In genomic region chr7:100493484-100494414, GRCm38 (mm10) we compare ENCODE assay signal across 8 mouse cellular contexts. TPM values are rescaled to one million over a fixed set of nuclear protein-coding genes. Genes with fewer than 3 reads are reported as not detected.
A peak's percentile ranks its signal among the peaks of the same experiment; 100 is the strongest.
DNase-seq lines count a peak whose midpoint lies in the region; ATAC-seq lines count a peak whose summit lies in the region.

No protein-coding gene starts in this region.

- peak; percentile 20; the same call in 1 of the 2 replicates for ATAC-seq in heart, embryonic 16.5 days (replicated peaks; ENCODE audit: extremely low read depth, insufficient read depth, low FRiP score)
- ATAC-seq in limb, embryonic 11.5 days (ENCODE audit: insufficient number of reproducible peaks, low FRiP score, low TSS enrichment, low read depth): no peak
- no peak for ATAC-seq in stomach, embryonic 16.5 days (ENCODE audit: insufficient read depth, low FRiP score)

- no peaks in the 10 kb centered on the region for H3K27me3 ChIP-seq in heart, embryonic 16.5 days (ENCODE audit: control insufficient read depth, insufficient read depth, low read length)
- H3K27me3 ChIP-seq in limb, embryonic 11.5 days (ENCODE audit: control insufficient read depth, insufficient read depth, low read length): no peaks in the 10 kb centered on the region
- H3K27me3 ChIP-seq in midbrain, embryonic 10.5 days (ENCODE audit: low read depth, poor library complexity, severe bottlenecking): peaks cover 29% of the 10 kb centered on the region
- H3K27me3 ChIP-seq in stomach, embryonic 16.5 days (ENCODE audit: control insufficient read depth, insufficient read depth, low read length): no peaks in the 10 kb centered on the region

- H3K9ac ChIP-seq in heart, embryonic 16.5 days (ENCODE audit: low read length): peak overlapping the region; percentile 72
- peak overlapping the region; percentile 28 for H3K9ac ChIP-seq in limb, embryonic 11.5 days (ENCODE audit: low read length)
- H3K9ac ChIP-seq in stomach, embryonic 16.5 days (ENCODE audit: low read length): peak overlapping the region; percentile 73

- H3K36me3 ChIP-seq in heart, embryonic 16.5 days (ENCODE audit: control insufficient read depth, insufficient read depth): peaks cover 2% of the 10 kb centered on the region; the same call in 1 of the 2 replicates
- H3K36me3 ChIP-seq in limb, embryonic 11.5 days (ENCODE audit: control insufficient read depth, insufficient read depth, low read length): peaks cover 7% of the 10 kb centered on the region; the same call in 1 of the 2 replicates
- peaks cover 23% of the 10 kb centered on the region for H3K36me3 ChIP-seq in midbrain, embryonic 10.5 days
- peaks cover 10% of the 10 kb centered on the region; the same call in 1 of the 2 replicates for H3K36me3 ChIP-seq in stomach, embryonic 16.5 days (ENCODE audit: control insufficient read depth, insufficient read depth, low read length)

- H3K4me3 ChIP-seq in heart, embryonic 16.5 days (ENCODE audit: low read length): peak overlapping the region; percentile 55
- peak overlapping the region; percentile 45 for H3K4me3 ChIP-seq in limb, embryonic 11.5 days (ENCODE audit: low read depth, low read length)
- peak overlapping the region; percentile 62 for H3K4me3 ChIP-seq in midbrain, embryonic 10.5 days
- peak overlapping the region; percentile 53 for H3K4me3 ChIP-seq in stomach, embryonic 16.5 days (replicated peaks; ENCODE audit: low read length)

- WGBS in heart, embryonic 16.5 days: 26% methylated on average over 19 of the region's 19 CpGs
- WGBS in limb, embryonic 11.5 days: 39% methylated on average over 19 of the region's 19 CpGs
- 43% methylated on average over 19 of the region's 19 CpGs for WGBS in midbrain, embryonic 10.5 days
- WGBS in stomach, embryonic 16.5 days: 20% methylated on average over 19 of the region's 19 CpGs

- peak overlapping the region; percentile 75 for H3K27ac ChIP-seq in heart, embryonic 16.5 days (ENCODE audit: low read length)
- H3K27ac ChIP-seq in limb, embryonic 11.5 days (replicated peaks; ENCODE audit: low read depth, low read length): peak overlapping the region; percentile 91; the same call in 1 of the 2 replicates
- H3K27ac ChIP-seq in midbrain, embryonic 10.5 days (replicated peaks): peak overlapping the region; percentile 85
- H3K27ac ChIP-seq in stomach, embryonic 16.5 days (ENCODE audit: low read length): peak overlapping the region; percentile 80

- DNase-seq in left cerebral cortex, postnatal 4 days: peak; percentile 43
- no peak for DNase-seq in left cerebral cortex, adult 18-20 months (ENCODE audit: low spot score in 2 of 2)
- peak; percentile 53 for DNase-seq in embryo, embryonic 11 days
- peak; percentile 40 for DNase-seq in limb, embryonic 11.5 days (ENCODE audit: low spot score)
- peak; percentile 28 for DNase-seq in midbrain, embryonic 10.5 days (ENCODE audit: low spot score)
- no peak for DNase-seq in gastrocnemius, adult 18-20 months (ENCODE audit: low spot score)

- peak overlapping the region; percentile 77 for H3K4me2 ChIP-seq in heart, embryonic 16.5 days (ENCODE audit: low read depth, low read length)
- peak overlapping the region; percentile 87 for H3K4me2 ChIP-seq in limb, embryonic 11.5 days (ENCODE audit: low read depth, severe bottlenecking)
- H3K4me2 ChIP-seq in stomach, embryonic 16.5 days (ENCODE audit: low read depth, low read length): peak overlapping the region; percentile 85

- intact Hi-C loops in left cerebral cortex, postnatal 4 days (cut with DNase I): no loop called here

- H3K4me1 ChIP-seq in heart, embryonic 16.5 days (ENCODE audit: control insufficient read depth, insufficient read depth, low read length): peaks cover 31% of the 10 kb centered on the region
- H3K4me1 ChIP-seq in limb, embryonic 11.5 days (ENCODE audit: control insufficient read depth, insufficient read depth, low read length): peaks cover 35% of the 10 kb centered on the region
- peaks cover 50% of the 10 kb centered on the region for H3K4me1 ChIP-seq in midbrain, embryonic 10.5 days
- peaks cover 36% of the 10 kb centered on the region for H3K4me1 ChIP-seq in stomach, embryonic 16.5 days (ENCODE audit: control insufficient read depth, insufficient read depth, low read length)

- H3K9me3 ChIP-seq in heart, embryonic 16.5 days (replicated peaks; ENCODE audit: control insufficient read depth, low read length): no peaks in the 10 kb centered on the region
- no peaks in the 10 kb centered on the region for H3K9me3 ChIP-seq in limb, embryonic 11.5 days (ENCODE audit: control insufficient read depth, low read length)
- H3K9me3 ChIP-seq in midbrain, embryonic 10.5 days (replicated peaks): no peaks in the 10 kb centered on the region
- no peaks in the 10 kb centered on the region for H3K9me3 ChIP-seq in stomach, embryonic 16.5 days (replicated peaks; ENCODE audit: control insufficient read depth, low read length)

RNA-seq across cellular contexts. Expression of gene Ucp2, which starts 0.6 kb away (rescaled TPM):
- total RNA-seq in left cerebral cortex, postnatal 4 days (2021): 10 to 100 TPM; 46.2 to 47.2 TPM
- 10 to 100 TPM; 45.3 to 77.9 TPM for total RNA-seq in left cerebral cortex, adult 18-20 months (2021)
- 150 and 195 TPM in 2 replicates for polyA plus RNA-seq in heart, embryonic 16.5 days (2015; fragmentation: Nextera tagmentation; extraction: Ambion mirVana)
- 116 and 123 TPM in 2 replicates for polyA plus RNA-seq in limb, embryonic 11.5 days (2014; fragmentation: Nextera tagmentation; extraction: Ambion mirVana)
- polyA plus RNA-seq in midbrain, embryonic 10.5 days (2016; fragmentation: Nextera tagmentation; extraction: Ambion mirVana): 81.4 and 93.1 TPM in 2 replicates
- polyA plus RNA-seq in stomach, embryonic 16.5 days (2015; fragmentation: Nextera tagmentation; extraction: Ambion mirVana): 351 and 400 TPM in 2 replicates
- 10 to 100 TPM; 16.6 to 17.4 TPM for total RNA-seq in gastrocnemius, adult 18-20 months (2021)

RNA-seq across cellular contexts. Expression of gene Ucp3, which starts 21.0 kb away (rescaled TPM):
- under 1 TPM in 1 of 2 experiments, not detected in 1; 0.28 TPM for total RNA-seq in left cerebral cortex, postnatal 4 days (2021)
- total RNA-seq in left cerebral cortex, adult 18-20 months (2021): 1 to 10 TPM; 2.0 to 3.6 TPM
- polyA plus RNA-seq in heart, embryonic 16.5 days (2015; fragmentation: Nextera tagmentation; extraction: Ambion mirVana): 0.25 and 0.30 TPM in 2 replicates
- polyA plus RNA-seq in limb, embryonic 11.5 days (2014; fragmentation: Nextera tagmentation; extraction: Ambion mirVana): not detected in 2 replicates
- polyA plus RNA-seq in midbrain, embryonic 10.5 days (2016; fragmentation: Nextera tagmentation; extraction: Ambion mirVana): not detected in 2 replicates
- 0.10 and 0.11 TPM in 2 replicates for polyA plus RNA-seq in stomach, embryonic 16.5 days (2015; fragmentation: Nextera tagmentation; extraction: Ambion mirVana)
- total RNA-seq in gastrocnemius, adult 18-20 months (2021): 100 to 1,000 TPM in 1 of 2 experiments, 10 to 100 TPM in 1; 94.4 to 203 TPM

RNA-seq across cellular contexts. Expression of gene Dnajb13, which starts 21.0 kb away (rescaled TPM):
- total RNA-seq in left cerebral cortex, postnatal 4 days (2021): under 1 TPM; 0.38 to 0.62 TPM
- total RNA-seq in left cerebral cortex, adult 18-20 months (2021): under 1 TPM; 0.14 to 0.40 TPM
- polyA plus RNA-seq in heart, embryonic 16.5 days (2015; fragmentation: Nextera tagmentation; extraction: Ambion mirVana): 0.85 and 1.5 TPM in 2 replicates
- polyA plus RNA-seq in limb, embryonic 11.5 days (2014; fragmentation: Nextera tagmentation; extraction: Ambion mirVana): 0.11 and 0.30 TPM in 2 replicates
- 0.42 and 0.81 TPM in 2 replicates for polyA plus RNA-seq in midbrain, embryonic 10.5 days (2016; fragmentation: Nextera tagmentation; extraction: Ambion mirVana)
- polyA plus RNA-seq in stomach, embryonic 16.5 days (2015; fragmentation: Nextera tagmentation; extraction: Ambion mirVana): 0.99 and 1.0 TPM in 2 replicates
- not detected for total RNA-seq in gastrocnemius, adult 18-20 months (2021)

RNA-seq across cellular contexts. Expression of gene Coa4, which starts 43.1 kb away (rescaled TPM):
- 1 to 10 TPM; 8.9 to 9.0 TPM for total RNA-seq in left cerebral cortex, postnatal 4 days (2021)
- 1 to 10 TPM; 6.6 to 7.3 TPM for total RNA-seq in left cerebral cortex, adult 18-20 months (2021)
- polyA plus RNA-seq in heart, embryonic 16.5 days (2015; fragmentation: Nextera tagmentation; extraction: Ambion mirVana): 18.7 and 24.0 TPM in 2 replicates
- 21.3 and 22.2 TPM in 2 replicates for polyA plus RNA-seq in limb, embryonic 11.5 days (2014; fragmentation: Nextera tagmentation; extraction: Ambion mirVana)
- 22.0 and 22.8 TPM in 2 replicates for polyA plus RNA-seq in midbrain, embryonic 10.5 days (2016; fragmentation: Nextera tagmentation; extraction: Ambion mirVana)
- 28.6 and 34.3 TPM in 2 replicates for polyA plus RNA-seq in stomach, embryonic 16.5 days (2015; fragmentation: Nextera tagmentation; extraction: Ambion mirVana)
- total RNA-seq in gastrocnemius, adult 18-20 months (2021): 10 to 100 TPM; 10.1 to 11.7 TPM

Comparison
In these comparisons a context has a peak if more than half of its experiments do, and no peak if none do; other contexts are left out.
1. DNase-seq: peak in left cerebral cortex, postnatal 4 days (single experiment), embryo, embryonic 11 days (single experiment), limb, embryonic 11.5 days (single experiment) and midbrain, embryonic 10.5 days (single experiment); none in left cerebral cortex, adult 18-20 months (0 of 2) and gastrocnemius, adult 18-20 months (single experiment).
2. Peak in every context shown above with its lines, with median percentiles within 50 percentile points of each other: H3K27ac ChIP-seq, H3K4me2 ChIP-seq, H3K4me3 ChIP-seq and H3K9ac ChIP-seq.